Mouse (Mus musculus) G1E-ER4 (cell line): ENCODE measurements around the gene Ascc1. TPM values are rescaled to one million over a fixed set of nuclear protein-coding genes. Genes with fewer than 3 reads are reported as not detected.

Experiments
- GATA1 ChIP-seq: IDR thresholded peaks from one replicate; pipeline ENCODE4 v1.8.0; 2012; ENCODE audit warnings: low read length, inconsistent platforms
- polyA plus RNA-seq: library from polyadenylated mRNA; stranded (reverse); fragments of >175 nt; gene quantifications from 2 replicates; pipeline ENCODE4 v1.2.3, GENCODE M21; 2012

The Ascc1 gene
- polyA plus RNA-seq, 1 experiment = 31.6 TPM

DNA sequence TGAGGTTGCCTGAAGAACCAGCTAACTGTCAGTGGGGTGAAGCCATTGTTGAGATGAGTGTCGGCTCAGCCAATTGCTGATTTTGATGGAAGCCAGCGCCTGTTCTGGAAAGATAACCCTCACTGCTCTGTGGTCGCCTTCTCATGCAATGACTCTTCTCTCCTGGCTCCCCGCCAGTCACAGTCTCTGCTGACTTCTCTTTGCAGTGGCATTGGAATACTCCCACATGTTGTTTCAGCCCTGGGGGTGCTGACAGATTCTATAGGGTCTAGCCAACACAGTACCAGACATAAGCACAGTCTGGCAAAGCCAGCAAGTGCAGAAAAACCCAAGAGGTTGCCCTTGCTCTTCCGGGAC is 75.9 kb downstream of the Ascc1 start:
- TF ChIP-seq GATA1 = no peak

DNA sequence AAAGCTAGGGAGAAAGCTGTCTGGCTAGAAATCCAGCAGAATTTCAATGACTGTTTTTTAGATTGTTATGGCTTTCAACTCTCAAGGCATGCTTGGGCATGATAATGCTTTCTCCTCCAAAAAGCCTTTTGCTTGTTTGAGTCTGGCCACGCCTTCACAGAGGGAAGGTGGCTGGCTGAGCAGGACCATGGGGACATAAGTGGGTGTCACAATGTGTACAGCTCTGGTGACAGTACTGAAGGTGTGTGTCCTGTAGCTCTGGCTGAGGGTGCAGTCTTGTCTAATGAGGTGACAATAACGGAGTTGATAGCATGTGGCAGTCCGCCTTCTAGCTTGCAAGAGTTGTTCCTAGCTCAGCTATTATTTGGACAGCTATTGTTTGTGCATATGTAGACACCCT is 77.6 kb downstream of the Ascc1 start:
- TF ChIP-seq GATA1 = no peak

DNA sequence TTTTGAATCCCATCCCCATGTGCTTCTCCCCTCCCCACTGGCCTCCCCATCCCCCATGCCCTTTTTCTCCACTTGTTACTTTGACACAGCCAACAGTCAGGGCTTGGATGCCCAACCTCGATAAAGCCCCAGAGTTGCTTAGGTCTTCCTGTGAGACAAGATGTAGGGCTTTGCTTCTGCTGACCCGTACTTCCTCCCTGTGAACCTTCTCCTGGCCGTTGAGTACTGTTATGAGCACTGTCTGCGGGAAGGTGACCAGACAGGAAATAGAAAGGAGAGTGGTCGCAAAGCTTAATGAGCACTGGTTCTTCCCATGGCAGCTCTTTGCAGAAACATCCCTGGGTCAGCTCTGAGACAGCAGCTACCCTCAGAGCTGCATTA is 78.0 kb downstream of the Ascc1 start:
- TF ChIP-seq GATA1 = no peak

DNA sequence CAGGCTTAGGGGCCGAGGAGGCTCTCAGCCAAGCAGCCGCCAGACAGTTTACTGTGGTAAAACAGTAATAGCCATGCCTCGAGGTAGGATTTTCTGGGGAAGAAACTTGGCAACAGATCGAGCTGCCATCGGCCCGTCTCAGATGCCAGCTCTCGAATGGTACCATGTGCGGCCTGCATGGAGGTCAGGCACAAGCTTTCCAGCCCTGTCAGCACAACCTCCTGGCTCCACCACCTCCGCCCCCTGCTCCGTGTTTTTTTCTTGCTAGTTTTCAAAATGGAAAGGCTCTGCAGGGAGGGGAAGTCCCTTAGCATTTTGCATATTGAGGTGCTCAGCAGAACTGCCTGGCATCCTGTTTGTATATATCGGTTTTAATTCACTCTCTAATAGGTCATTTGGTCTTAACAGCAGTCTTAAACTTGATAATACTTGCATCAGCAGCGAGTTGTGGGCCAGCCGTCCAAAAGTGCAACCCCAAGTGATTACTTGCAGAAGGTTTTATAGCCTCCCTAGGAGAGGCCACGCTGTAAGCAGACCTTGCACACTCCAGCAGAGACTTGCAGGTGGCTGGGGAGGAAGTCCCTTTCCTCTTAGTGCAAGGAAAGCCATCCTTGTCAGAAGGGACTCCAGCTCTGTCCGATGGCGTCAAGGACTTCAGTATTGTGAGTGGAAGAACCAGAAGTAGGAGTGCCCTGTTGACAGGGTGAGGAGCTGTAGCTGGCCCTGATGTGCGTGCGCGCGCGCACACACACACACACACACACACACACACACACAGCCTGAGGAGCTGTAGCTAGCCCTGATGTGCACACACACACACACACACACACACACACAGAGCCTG is 78.6 kb downstream of the Ascc1 start:
- TF ChIP-seq GATA1 = no peak

DNA sequence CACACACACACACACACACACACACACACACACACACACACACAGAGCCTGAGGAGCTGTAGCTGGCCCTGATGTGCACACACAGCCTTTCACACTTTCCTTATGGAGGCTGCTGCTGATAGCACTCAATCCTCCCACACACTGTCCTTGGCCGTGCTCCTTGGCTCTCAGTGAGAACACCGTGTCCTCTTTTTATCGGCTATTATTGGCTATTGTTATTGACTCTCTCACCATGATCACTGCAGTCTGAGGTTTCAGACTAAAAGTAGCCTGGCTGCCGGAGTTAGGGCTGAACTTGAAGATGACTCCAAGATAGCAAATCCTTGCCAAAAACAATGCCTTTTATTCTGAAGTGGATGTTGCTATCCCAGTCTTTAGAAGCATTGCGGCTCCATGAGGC is 79.3 kb downstream of the Ascc1 start:
- no peak for TF ChIP-seq GATA1

DNA sequence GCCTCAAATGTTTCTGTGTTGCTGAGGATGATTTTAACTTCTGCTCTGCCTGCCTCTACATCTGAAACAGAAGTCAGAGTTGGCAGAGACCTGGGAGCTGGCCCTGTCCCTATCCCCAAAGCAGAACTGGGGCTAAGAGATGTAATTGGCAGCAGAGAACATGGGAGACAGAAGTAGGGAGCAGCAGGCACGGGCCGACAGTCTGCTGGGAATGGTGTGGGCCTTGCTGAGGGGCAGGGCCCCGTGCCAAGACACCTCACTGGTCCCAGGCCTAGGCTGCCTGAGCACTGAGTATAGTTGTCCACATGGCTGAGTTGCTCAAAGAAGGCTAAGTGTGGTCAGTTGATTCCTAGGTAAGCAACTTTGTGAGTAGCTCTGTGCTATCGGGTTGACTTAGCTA is 81.5 kb downstream of the Ascc1 start:
- TF ChIP-seq GATA1 = no peak

DNA sequence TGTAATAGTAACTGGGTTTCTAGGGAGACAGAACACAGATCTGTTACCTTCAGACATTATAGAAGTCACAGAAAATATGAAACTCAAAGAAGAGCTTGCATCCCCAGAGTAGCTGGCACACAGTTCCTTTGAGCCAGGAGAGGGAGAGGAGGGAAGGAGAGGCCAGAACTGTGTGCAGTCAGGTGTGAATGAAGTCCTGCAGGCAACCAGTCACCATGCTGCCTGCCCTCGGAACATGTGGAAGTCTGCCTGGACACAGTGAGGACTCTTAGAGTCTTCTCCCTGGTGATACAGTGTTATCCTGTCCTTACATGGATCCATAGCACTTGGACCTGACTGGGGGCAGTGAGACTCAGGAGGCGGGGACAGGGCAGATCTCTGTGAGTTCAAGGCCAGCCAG is 89.7 kb downstream of the Ascc1 start:
- TF ChIP-seq GATA1 = no peak

DNA sequence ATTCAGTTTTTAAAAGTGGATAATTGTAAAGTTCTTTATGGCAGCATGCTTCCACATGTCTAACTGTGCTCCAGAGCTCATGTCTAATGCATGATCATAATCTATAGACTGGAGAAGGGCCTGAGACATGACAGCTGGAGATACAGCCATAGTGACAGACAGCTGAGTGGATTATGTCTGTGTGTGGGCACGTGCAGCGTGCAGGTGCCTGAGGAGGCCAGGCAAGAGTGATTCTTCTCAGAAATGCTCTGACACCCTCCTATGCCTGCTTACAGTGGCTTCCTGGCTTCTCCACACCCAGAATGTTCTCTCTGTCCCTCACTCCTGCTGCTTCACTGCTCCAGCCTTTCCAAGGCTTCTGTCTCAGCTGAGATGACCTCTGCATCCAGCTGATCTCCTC is 91.1 kb downstream of the Ascc1 start:
- TF ChIP-seq GATA1 = no peak

DNA sequence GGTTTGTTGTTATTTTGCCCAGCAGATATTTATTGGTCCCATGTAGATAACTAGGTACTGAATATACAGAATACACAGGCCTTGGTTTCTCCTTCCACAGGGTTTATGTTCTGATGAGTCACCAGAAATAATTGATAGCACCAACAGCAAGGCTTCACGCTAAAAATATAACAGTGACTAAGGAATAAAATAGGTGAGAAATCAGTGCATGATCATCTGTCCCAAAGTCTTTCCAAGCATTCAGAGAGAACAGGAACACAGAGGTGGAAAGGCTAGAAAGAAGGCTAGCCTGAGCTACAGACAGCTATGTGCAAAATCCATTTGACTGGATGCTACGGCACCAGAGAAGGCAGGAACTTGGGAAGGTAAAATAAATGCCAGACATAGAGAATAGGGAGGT is 93.0 kb downstream of the Ascc1 start:
- TF ChIP-seq GATA1 = no peak

DNA sequence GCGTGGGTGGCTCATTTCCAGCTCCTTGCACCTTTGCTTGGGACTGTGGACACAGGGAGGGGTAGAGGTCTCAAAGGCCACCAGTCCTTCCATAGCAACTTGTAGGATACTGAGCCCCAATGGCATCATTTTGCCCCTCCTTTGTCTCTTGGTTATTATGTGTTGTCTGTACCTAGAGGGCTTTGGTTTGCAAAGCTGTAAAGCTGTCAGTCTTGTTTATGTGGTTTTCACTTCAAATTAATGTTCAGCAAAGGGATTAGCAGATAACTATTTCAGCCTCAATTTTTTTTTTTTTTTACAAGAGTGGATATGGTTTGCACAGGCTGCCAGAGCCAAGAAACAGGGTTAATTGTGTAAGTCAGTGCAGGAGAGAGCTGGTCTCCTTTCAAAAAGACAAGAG is 93.7 kb downstream of the Ascc1 start:
- TF ChIP-seq GATA1 = no peak

DNA sequence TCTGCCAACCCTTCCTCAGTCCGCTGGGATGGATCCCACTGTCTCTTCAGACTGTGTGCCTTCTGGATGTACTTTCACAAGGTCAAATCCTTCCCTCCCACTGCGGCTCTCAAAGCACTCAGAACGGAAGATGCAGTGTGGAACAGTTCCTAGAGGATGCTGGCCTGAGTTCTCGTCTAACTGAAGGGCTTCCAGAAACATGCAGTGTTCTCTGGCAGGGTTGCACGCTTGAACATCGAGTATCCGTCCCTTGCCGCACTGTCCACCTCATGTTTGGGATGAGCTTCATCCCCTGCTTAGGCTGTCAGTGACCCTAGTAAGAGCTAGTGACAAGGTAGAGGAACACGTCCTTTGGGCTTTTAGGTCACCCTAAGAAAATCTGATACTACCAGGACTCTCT is 94.5 kb downstream of the Ascc1 start:
- TF ChIP-seq GATA1 = no peak

DNA sequence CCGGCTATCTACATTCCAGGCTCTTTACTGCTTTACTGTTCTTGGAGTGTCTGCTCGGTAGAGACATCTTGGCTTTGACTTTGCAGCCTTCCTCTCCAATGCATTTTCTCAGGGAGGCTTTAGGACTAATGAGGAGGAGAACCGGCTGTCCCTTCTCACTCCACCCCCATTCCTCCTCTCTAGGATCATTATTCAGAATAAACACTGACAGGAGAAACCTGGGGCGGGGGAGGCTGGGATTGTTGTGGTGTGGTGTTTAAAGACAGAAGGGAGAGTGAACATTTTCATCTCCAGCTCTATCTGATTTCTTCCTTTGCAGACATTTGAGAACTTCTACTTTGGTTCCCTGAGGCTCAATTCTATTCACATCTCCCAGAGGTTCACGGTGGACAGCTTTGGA is 95.2 kb downstream of the Ascc1 start:
- TF ChIP-seq GATA1 = no peak

DNA sequence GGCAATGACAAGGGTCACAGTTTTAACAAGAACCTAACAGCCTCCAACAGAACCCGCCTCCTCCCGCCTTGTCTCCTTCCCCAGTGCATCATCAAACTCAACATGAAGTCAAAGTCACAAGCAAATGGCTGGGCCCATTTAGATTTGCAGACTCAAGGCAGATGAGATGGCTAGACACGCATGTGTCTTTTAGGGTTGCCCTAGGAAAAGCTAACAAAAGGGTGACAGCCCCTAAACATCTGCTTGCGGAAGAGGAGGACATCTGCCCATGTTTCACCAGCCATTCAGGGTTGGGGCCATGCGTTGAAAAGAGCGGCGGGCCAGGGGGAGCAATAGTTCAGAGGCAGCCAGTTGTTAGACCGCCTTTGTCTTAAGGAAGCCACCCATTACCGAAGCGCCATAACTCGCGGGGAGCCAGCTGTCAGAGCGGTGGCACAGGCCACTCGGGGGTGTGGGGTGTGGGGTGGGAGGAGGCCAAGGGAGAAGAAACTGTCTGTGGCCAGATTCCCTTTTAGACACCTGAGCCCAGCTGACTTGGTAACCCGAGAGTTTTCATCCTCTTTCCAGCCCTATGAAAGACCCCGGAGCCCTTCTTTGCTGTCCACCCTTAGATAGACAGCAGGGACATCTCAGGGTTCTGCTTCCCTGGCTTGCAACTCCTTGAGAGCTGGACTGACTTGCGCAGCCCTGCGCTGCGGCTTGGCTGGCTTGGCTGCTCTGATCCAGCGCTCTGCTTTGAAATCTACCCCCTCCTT is 103.0 kb downstream of the Ascc1 start:
- TF ChIP-seq GATA1 = no peak

DNA sequence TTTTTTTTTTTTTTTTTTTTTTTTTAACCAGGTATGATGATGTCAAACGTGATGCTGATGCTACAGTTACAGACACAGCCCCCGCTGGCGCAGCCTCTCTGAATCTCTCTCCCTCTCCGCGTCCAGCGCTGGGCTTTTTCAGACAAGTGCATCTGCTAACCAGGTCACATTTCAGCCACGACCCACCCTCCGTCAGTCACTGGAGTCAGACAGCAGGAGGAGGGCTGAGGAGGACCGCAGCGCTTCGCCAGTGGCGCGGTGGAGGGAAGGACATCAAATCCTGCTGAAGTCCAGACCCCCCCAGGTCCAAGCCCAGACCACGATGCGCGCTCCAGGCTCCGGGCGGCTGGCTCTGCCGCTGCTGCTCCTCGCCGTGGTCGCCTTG is 103.5 kb downstream of the Ascc1 start, which contains the start of gene Spock2:
Spock2 (plus strand) TSS at position 74 of the 385 bp plus-strand sequence.
- TF ChIP-seq GATA1 = no peak

DNA sequence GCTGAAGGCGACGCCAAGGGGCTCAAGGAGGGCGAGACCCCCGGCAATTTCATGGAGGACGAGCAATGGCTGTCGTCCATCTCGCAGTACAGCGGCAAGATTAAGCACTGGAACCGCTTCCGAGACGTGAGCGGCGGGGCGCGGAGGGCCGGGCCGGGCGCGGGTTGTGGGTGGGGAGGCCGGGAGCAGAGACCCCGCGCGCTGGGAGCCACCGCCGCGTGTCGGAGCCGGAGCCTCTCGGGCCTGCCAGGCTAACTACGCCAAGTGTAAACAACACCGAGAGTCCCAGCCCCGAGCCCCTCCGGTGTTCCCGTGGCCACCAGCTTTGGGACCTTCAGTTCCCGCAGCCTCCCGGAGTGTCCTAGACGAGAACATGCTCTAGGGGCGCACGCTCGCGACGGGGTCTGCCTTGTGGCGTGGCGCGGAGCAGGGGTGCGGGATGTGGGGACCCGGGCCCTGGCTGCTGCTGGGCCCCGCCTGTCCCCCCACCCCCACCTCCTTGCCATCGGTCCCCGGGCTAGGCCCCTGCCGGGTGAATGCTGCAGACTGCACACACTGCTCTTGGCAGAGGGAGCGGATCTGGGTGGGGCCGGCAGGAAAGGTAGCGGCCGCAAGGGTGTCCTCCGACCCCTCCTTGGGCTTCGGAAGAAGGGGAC is 104.1 kb downstream of the Ascc1 start:
- TF ChIP-seq GATA1 = no peak

DNA sequence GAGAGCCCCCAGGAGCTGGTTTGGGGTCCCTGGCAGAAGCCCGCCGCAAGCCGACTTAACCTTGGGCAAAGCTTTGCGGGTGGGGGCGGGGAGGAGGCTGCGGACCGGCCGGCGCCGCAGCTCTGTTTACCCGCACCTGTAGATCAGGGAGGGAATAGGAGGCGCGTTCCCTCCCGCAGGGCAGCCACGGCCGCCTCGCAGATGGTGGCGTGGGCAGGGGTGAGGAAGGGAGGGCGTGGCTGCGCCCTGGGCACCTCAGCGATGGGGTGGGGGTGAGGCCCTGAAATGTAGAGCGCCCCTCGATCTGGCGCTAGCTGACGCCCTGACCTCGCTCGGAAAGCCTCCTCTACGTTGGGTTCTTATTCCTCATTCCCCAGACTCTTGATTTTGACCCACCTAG is 104.8 kb downstream of the Ascc1 start:
- TF ChIP-seq GATA1 = no peak
